Mouse (Mus musculus) small intestine, adult 2 months (tissue): ENCODE results near the gene Mrrf. TPM values are rescaled to one million over a fixed set of nuclear protein-coding genes. Genes with fewer than 3 reads are reported as not detected.
A peak's percentile ranks its signal among the peaks of the same experiment; 100 is the strongest.

Experiments
- H3K27ac ChIP-seq: fragments of 200-500 bp; 2 replicates; pipeline ENCODE4 v1.5.1; 2012; ENCODE audit warnings: low read depth, low read length, control low read depth, inconsistent platforms; ENCODE audit not compliant: insufficient read depth
- H3K27me3 ChIP-seq: fragments of 200-500 bp; 2 replicates; pipeline ENCODE4 v1.6.1; 2012; ENCODE audit warnings: mild to moderate bottlenecking, moderate library complexity, low read length, inconsistent platforms; ENCODE audit not compliant: control insufficient read depth, insufficient read depth
- H3K36me3 ChIP-seq: fragments of 200-500 bp; 2 replicates; pipeline ENCODE4 v1.6.1; 2012; ENCODE audit warnings: mild to moderate bottlenecking, low read length, control low read depth, inconsistent platforms; ENCODE audit not compliant: control insufficient read depth, insufficient read depth
- H3K4me1 ChIP-seq: fragments of 200-500 bp; 2 replicates; pipeline ENCODE4 v1.6.1; 2012; ENCODE audit warnings: low read length, inconsistent platforms, mixed read lengths; ENCODE audit not compliant: control insufficient read depth, insufficient read depth, insufficient read length
- H3K4me3 ChIP-seq: fragments of 200-500 bp; 2 replicates; pipeline ENCODE4 v1.5.1; 2012; ENCODE audit warnings: low read depth, mild to moderate bottlenecking, control low read depth, inconsistent platforms, low read length, moderate library complexity
- CTCF ChIP-seq: fragments of 200-500 bp; IDR thresholded peaks from 2 replicates; pipeline ENCODE4 v1.5.1; 2012; ENCODE audit warnings: low read depth, mild to moderate bottlenecking, control low read depth, inconsistent platforms, low read length, moderate library complexity, mixed read lengths; ENCODE audit not compliant: insufficient replicate concordance, insufficient read length; ENCODE audit errors: extremely low read depth
- POLR2A ChIP-seq: fragments of 200-500 bp; IDR thresholded peaks from 2 replicates; pipeline ENCODE4 v1.6.1; 2012; ENCODE audit warnings: low read depth, mild to moderate bottlenecking, control low read depth, inconsistent platforms, low read length, moderate library complexity
- WGBS: fragments of 180-500 bp; shearing (Covaris S2); methylation state at CpG from one replicate; pipeline ENCODE4 v1.1.7; 2018; 5-methylcytosine and 5-hydroxymethylcytosine counted together
- polyA plus RNA-seq: library from polyadenylated mRNA; depleted of rRNA; stranded (reverse); fragments of >200 nt; gene quantifications from 2 replicates; pipeline ENCODE4 v1.2.3, GENCODE M21; 2012

Gene Mrrf
- polyA plus RNA-seq, 1 experiment = 18.0 TPM

DNA sequence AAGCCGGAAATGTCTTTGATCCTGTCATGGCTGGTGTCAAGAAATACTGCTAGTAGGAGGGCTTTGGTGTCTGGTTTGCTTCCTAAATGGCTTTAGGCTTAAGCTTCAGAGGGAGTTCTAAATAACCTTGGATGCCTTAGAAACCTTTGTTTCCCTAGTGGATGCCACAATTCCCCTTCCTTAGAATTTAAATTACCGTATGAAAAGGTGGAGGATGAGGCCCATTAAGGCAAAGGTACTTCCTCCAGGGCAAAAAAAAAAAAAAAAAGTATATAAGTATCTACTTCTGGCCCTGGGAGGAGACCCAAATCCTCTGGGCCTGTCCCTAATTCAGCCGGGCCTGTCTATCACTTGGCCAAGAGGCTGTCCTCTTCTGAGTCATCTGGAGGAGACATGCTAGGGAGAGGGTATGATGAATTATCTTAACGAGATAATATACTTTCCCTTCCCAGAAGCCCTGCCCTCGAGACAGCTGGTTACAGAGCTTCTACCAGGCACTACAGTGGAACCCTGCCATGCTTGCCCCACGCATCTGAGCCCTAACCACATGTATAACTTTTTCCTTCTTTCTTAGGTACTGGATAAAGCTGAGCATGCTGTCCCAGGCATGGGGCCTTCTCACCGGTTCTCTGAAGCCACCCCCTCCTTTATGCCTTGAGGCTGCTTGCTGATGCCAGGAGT is 86.1 kb downstream of the Mrrf start:
- TF ChIP-seq POLR2A = no peak
- no peak for TF ChIP-seq CTCF
- WGBS = 50% methylated on average over 7 of the region's 7 CpGs
- no peaks in the 10 kb centered on the region for H3K36me3 ChIP-seq
- no peak overlapping the region for H3K27ac ChIP-seq
- H3K27me3 ChIP-seq = no peaks in the 10 kb centered on the region; the same call in 1 of the 2 replicates
- H3K4me1 ChIP-seq = peaks cover 2% of the 10 kb centered on the region; the same call in 1 of the 2 replicates
- H3K4me3 ChIP-seq = no peak overlapping the region

DNA sequence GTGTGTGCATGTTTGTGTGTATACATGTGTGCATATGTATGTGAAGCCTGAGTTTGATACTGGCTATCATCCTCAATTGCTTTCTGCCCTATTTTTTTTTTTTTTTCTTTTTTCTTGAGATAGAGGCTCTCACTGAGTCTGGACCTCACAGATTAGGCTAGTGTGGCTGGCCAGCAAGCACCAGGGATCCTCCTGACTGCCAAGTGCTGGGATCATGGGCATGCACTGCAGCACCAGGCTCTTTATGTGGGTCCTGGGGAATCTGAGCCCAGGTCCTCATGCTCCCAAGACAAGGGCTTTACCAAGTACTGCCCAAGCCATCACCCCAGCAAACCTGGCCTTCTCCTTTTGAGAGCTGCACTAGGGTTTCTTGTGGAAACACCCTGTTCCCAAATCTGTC is 87.2 kb downstream of the Mrrf start:
- TF ChIP-seq CTCF (no peak), POLR2A (no peak)
- H3K27me3 ChIP-seq = no peaks in the 10 kb centered on the region; the same call in 1 of the 2 replicates
- no peak overlapping the region for H3K27ac ChIP-seq

DNA sequence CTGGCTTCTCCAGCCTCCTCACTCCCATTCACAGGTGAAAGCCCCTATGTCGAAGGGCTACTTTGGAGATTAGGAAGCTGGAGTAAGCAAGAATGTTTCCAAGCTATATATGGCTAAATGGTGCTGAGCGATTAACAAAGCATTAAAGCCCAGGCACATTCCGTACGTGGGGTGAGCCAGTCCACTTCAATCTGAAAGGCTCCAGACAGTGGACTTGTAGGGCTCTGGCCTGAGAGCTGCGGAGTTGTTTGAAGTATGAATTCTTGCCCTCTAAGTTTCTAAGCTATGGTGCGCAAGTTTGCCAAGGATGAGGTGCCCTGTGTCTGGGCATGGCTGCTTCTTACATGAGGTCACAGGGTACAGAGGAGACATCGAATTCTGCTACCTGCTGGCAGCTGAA is 88.0 kb downstream of the Mrrf start:
- Histone ChIP-seq H3K4me3 (no peak overlapping the region), H3K36me3 (no peaks in the 10 kb centered on the region), H3K27ac (0 out of 2 replicates have a peak overlapping the region, but pooled peaks have one; percentile 34), H3K4me1 (no peaks in the 10 kb centered on the region), H3K27me3 (no peaks in the 10 kb centered on the region; the same call in 1 of the 2 replicates)
- 81% methylated on average over 7 of the region's 7 CpGs for WGBS
- no peak for TF ChIP-seq POLR2A
- TF ChIP-seq CTCF = no peak

More for the DNA sequence above, 87.2 kb downstream of the Mrrf start:
- H3K4me1 ChIP-seq = no peaks in the 10 kb centered on the region
- no peaks in the 10 kb centered on the region for H3K36me3 ChIP-seq
- H3K4me3 ChIP-seq = no peak overlapping the region

DNA sequence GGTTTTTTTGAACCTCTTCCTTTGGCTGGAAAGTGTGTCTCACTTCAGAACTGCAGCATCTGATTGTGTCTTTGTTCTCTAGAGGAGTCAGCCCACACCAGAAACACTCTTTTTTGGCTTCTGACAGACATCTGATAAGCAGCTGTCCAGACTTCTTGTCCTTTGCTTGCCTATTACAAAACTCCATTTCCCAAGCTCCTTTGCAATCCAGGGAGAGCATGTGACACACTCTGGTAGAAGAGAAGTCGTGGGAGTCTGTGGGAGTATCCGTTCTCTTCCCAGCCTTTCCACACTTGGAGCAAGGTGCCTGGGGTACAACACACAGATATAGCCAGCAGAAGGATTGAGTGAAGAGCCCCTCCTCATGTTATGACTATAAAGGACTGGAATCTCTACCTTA is 88.4 kb downstream of the Mrrf start:
- Histone ChIP-seq H3K36me3 (no peaks in the 10 kb centered on the region), H3K27ac (no peak overlapping the region), H3K4me1 (no peaks in the 10 kb centered on the region), H3K4me3 (no peak overlapping the region), H3K27me3 (no peaks in the 10 kb centered on the region; the same call in 1 of the 2 replicates)
- WGBS = 30% methylated on average over 2 of the region's 2 CpGs
- TF ChIP-seq POLR2A (no peak), CTCF (no peak)

DNA sequence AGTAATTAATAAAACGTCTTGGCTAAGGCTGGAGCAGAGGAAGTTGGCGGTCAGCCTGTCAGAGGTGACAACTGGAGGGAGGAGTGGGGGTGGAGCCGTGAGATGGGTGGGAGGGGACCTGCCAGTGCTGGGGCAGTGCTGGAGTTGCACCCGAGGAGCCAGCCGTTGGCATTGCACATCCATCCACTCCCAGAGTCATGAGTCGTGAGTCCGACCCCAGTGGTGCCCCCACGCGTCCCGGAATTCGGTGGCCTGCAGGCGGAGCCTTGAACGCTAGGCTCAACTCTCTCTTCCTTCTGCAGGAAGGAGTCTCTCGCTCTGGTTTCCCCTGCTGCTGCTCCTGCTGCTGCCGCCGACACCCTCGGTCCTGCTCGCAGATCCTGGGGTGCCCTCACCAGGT is 94.2 kb downstream of the Mrrf start, which contains the start of gene Ptgs1:
Gene Ptgs1 (plus strand): TSS at position 61 of the 400 bp plus-strand sequence.
- H3K36me3 ChIP-seq = no peaks in the 10 kb centered on the region
- H3K4me3 ChIP-seq = peak within 1 kb of the TSS; percentile 71
- H3K27ac ChIP-seq = peak within 1 kb of the TSS; percentile 88
- peaks cover 7% of the 10 kb centered on the region; the same call in 1 of the 2 replicates for H3K4me1 ChIP-seq
- TF ChIP-seq POLR2A (no peak), CTCF (no peak)
- H3K27me3 ChIP-seq = peaks cover 6% of the 10 kb centered on the region; the same call in 1 of the 2 replicates
- 2% methylated on average over 18 of the region's 18 CpGs for WGBS

DNA sequence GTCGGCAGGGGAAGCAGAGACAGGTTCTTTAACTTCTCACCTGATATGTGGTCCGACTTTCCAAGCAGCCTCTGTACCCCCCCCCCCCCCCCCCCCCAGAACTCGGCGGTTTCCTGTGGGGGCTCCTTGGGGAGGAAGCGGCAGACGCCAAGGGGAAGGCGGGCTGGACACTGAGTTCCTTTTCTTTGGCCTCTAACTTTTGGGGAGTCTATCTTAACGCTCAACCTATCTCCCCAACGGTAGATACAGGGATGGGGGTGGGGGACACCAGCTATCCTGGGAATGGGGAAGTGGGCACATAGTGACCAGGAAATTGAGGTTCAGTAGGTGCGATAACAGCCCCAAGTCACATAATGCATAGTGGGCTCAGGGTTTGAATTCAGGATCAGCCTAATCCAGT is 94.8 kb downstream of the Mrrf start:
- WGBS = 25% methylated on average over 9 of the region's 10 CpGs
- TF ChIP-seq POLR2A = no peak
- no peak for TF ChIP-seq CTCF

DNA sequence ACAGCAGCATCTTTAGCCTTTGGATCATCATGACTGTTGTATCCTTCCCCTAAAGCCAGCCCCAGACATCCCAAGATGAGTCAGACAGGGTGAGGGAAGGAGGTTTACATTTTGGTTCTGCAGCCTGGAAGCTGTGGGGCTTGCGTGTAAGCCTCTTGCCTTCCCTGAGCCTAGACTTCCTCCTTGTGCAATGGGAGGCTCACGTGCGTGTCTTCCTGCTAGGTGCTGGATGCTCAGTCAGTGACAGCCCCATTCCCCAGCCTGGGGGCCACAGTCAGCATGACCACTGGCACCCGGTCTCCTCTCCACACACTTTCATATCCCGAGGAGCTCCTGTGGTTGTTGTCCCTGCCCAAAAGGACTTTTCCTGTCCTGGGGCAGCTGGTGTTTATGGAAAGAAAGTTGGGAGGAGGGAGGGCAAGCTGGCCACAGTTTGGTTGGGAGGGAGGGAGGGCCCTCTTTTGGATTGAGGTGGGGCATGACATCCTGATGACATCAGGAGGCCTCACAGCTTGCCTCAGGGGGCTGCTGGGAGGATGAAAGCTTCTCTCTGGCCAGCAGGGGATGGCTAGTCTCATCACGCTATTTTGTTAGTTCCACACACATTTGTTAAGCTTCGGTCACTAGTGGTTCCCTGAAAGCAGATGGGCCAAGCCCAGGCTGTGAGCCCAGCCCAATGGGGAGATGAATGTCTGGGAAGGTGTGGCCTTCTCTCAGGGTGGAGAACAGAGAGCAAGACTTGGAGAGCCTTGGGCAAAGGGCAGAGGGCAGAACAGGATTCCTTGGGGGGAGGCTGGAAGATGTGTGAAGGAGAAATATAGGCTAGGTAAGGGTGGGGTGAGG is 98.6 kb downstream of the Mrrf start:
- Histone ChIP-seq H3K27ac (peak overlapping the region; percentile 76), H3K4me1 (peaks cover 7% of the 10 kb centered on the region; the same call in 1 of the 2 replicates), H3K4me3 (peak overlapping the region; percentile 8; the same call in 1 of the 2 replicates), H3K36me3 (peaks cover 4% of the 10 kb centered on the region; the same call in 1 of the 2 replicates), H3K27me3 (peaks cover 6% of the 10 kb centered on the region; the same call in 1 of the 2 replicates)
- WGBS = 59% methylated on average over 7 of the region's 7 CpGs
- no peak for TF ChIP-seq CTCF
- TF ChIP-seq POLR2A = no peak

More for the DNA sequence above, 94.8 kb downstream of the Mrrf start:
- H3K27ac ChIP-seq = peak overlapping the region; percentile 88
- peaks cover 6% of the 10 kb centered on the region; the same call in 1 of the 2 replicates for H3K27me3 ChIP-seq
- H3K36me3 ChIP-seq = no peaks in the 10 kb centered on the region
- H3K4me3 ChIP-seq = peak overlapping the region; percentile 71
- H3K4me1 ChIP-seq = peaks cover 7% of the 10 kb centered on the region; the same call in 1 of the 2 replicates
